In the genomic region with DNA sequence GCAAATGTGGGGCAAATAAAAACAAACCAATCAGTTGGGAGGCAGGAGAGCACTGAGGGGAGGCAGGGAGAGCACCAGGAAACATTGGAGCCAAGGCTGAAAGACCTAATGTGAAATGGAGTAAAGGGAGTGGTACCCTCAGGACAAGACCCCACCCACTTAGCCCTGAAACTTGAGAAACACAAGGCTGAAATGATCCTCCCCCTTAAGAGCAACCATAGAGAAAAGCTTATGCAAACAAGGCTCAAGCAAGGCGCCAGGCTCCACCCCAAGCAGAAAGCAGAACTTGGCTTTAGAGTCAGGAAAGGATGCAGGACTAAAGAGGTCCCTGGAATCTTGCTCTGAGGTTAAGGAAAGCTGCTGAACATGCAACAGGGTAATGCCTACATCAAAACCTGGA, we compare ENCODE assay signal across 10 mouse cellular contexts.
DNase-seq lines count a peak whose midpoint lies in the region; ATAC-seq lines count a peak whose summit lies in the region.
"Had no signal": no experiment of that assay in that cellular context is flagged by ENCODE, and none has a peak within 500 bp of the region (broad histone marks: within the 10 kb centered on the region; RNA-seq: fewer than 3 reads in every experiment).

No protein-coding gene starts in this region.

- no peaks in the 10 kb centered on the region for H3K9me3 ChIP-seq in limb, embryonic 11.5 days (ENCODE audit: control insufficient read depth, low read length)
- H3K9me3 ChIP-seq in forebrain, embryonic 11.5 days (ENCODE audit: control insufficient read depth, low read length) = no peaks in the 10 kb centered on the region

- no peaks in the 10 kb centered on the region for H3K27me3 ChIP-seq in limb, embryonic 11.5 days (ENCODE audit: control insufficient read depth, insufficient read depth, low read length)
- no peaks in the 10 kb centered on the region for H3K27me3 ChIP-seq in forebrain, embryonic 11.5 days (ENCODE audit: control insufficient read depth, insufficient read depth, low read length)

- H3K27ac ChIP-seq in limb, embryonic 11.5 days (replicated peaks; ENCODE audit: low read depth, low read length) = no peak overlapping the region
- no peak overlapping the region for H3K27ac ChIP-seq in forebrain, embryonic 11.5 days (ENCODE audit: low read depth, low read length)

- no peak overlapping the region for H3K4me2 ChIP-seq in limb, embryonic 11.5 days (ENCODE audit: low read depth, severe bottlenecking)
- no peak overlapping the region for H3K4me2 ChIP-seq in forebrain, embryonic 11.5 days (ENCODE audit: low read depth, low read length, severe bottlenecking)

- ATAC-seq in limb, embryonic 11.5 days (ENCODE audit: insufficient number of reproducible peaks, low FRiP score, low TSS enrichment, low read depth) = peak; percentile 81
- no peak for ATAC-seq in forebrain, embryonic 11.5 days (replicated peaks; ENCODE audit: low FRiP score)
- ATAC-seq: hindbrain, embryonic 16.5 days had no signal

- H3K4me3 ChIP-seq in limb, embryonic 11.5 days (ENCODE audit: low read depth, low read length) = no peak overlapping the region
- no peak overlapping the region for H3K4me3 ChIP-seq in forebrain, embryonic 11.5 days (ENCODE audit: low read depth, low read length)
- H3K4me3 ChIP-seq: erythroblast, embryonic 14.5 days had no signal

- H3K4me1 ChIP-seq in limb, embryonic 11.5 days (ENCODE audit: control insufficient read depth, insufficient read depth, low read length) = no peaks in the 10 kb centered on the region
- H3K4me1 ChIP-seq in forebrain, embryonic 11.5 days (replicated peaks; ENCODE audit: control insufficient read depth, insufficient read depth, low read length) = peaks cover 3% of the 10 kb centered on the region; the same call in 1 of the 2 replicates

- DNase-seq in 3T3-L1 (ENCODE audit: low read depth, low spot score) (peak; percentile 31), MEL-GATA-1-ER (ENCODE audit: extremely low read depth, low read depth) (peak; percentile 50)
- peak; percentile 25 to 32 for DNase-seq in heart, adult 9 months (ENCODE audit: low spot score in 2 of 2)
- DNase-seq in limb, embryonic 11.5 days (ENCODE audit: low spot score) = peak; percentile 56
- DNase-seq in cerebellum, postnatal 4 days (ENCODE audit: low spot score in 2 of 2) = no peak
- no peak for DNase-seq in cerebellum, adult 8-10 months
- DNase-seq in spleen, postnatal 4 days (ENCODE audit: low spot score in 2 of 2) = no peak
- no peak for DNase-seq in forebrain, embryonic 11.5 days (ENCODE audit: low spot score)

- no peak overlapping the region for H3K9ac ChIP-seq in limb, embryonic 11.5 days (ENCODE audit: low read length)
- no peak overlapping the region for H3K9ac ChIP-seq in forebrain, embryonic 11.5 days (ENCODE audit: low read length)

- no peaks in the 10 kb centered on the region for H3K36me3 ChIP-seq in limb, embryonic 11.5 days (ENCODE audit: control insufficient read depth, insufficient read depth, low read length)
- H3K36me3 ChIP-seq in forebrain, embryonic 11.5 days (ENCODE audit: control insufficient read depth, insufficient read depth, low read length) = no peaks in the 10 kb centered on the region

- WGBS in limb, embryonic 11.5 days = 8% methylated on average over 1 of the region's 1 CpGs
- WGBS in forebrain, embryonic 11.5 days = 20% methylated on average over 1 of the region's 1 CpGs

Comparison
In these comparisons a context has a peak if more than half of its experiments do, and no peak if none do; other contexts are left out.
1. DNase-seq: peak in 3T3-L1 (single experiment), MEL-GATA-1-ER (single experiment), heart, adult 9 months (2 of 2) and limb, embryonic 11.5 days (single experiment); none in cerebellum, postnatal 4 days (0 of 2), cerebellum, adult 8-10 months (single experiment), spleen, postnatal 4 days (0 of 2) and forebrain, embryonic 11.5 days (single experiment).